Mouse (Mus musculus): ENCODE results near the gene Itgb7. TPM values are rescaled to one million over a fixed set of nuclear protein-coding genes. Genes with fewer than 3 reads are reported as not detected.

The Itgb7 gene
- polyA plus RNA-seq, 1 experiment = 32.4 TPM

GRCm38 (mm10) chr15:102173581-102173980 is 58.2 kb downstream of the Itgb7 start:
- H3K4me1 ChIP-seq (ENCODE audit: control insufficient read depth, insufficient read depth, low read length) = no peaks in the 10 kb centered on the region
- DNase-seq = no peak
- TF ChIP-seq CTCF (IDR thresholded peaks at IDR 0.05; ENCODE audit: insufficient read depth, low read length) (no peak), POLR2A (IDR thresholded peaks at IDR 0.05; ENCODE audit: borderline replicate concordance, extremely low read depth, low read depth, low read length) (no peak)
- no peak overlapping the region for H3K4me3 ChIP-seq (replicated peaks; ENCODE audit: extremely low read depth, low read depth, low read length)
- WGBS = 73% methylated on average over 3 of the region's 3 CpGs

GRCm38 (mm10) chr15:102169064-102169463 is 62.7 kb downstream of the Itgb7 start:
- no peaks in the 10 kb centered on the region for H3K4me1 ChIP-seq (ENCODE audit: control insufficient read depth, insufficient read depth, low read length)
- no peak for DNase-seq
- whole genome bisulfite sequencing = 50% methylated on average over 2 of the region's 2 CpGs
- no peak for TF ChIP-seq CTCF (IDR thresholded peaks at IDR 0.05; ENCODE audit: insufficient read depth, low read length)
- TF ChIP-seq POLR2A (IDR thresholded peaks at IDR 0.05; ENCODE audit: borderline replicate concordance, extremely low read depth, low read depth, low read length) = no peak
- H3K4me3 ChIP-seq (replicated peaks; ENCODE audit: extremely low read depth, low read depth, low read length) = no peak overlapping the region

- no peak overlapping the region for H3K4me3 ChIP-seq (replicated peaks; ENCODE audit: extremely low read depth, low read depth, low read length)
- no peaks in the 10 kb centered on the region for H3K4me1 ChIP-seq (ENCODE audit: control insufficient read depth, insufficient read depth, low read length)
- 36% methylated on average over 6 of the region's 6 CpGs for WGBS
- peak; percentile 23 for DNase-seq
- TF ChIP-seq CTCF (IDR thresholded peaks at IDR 0.05; ENCODE audit: insufficient read depth, low read length) (no peak), POLR2A (IDR thresholded peaks at IDR 0.05; ENCODE audit: borderline replicate concordance, extremely low read depth, low read depth, low read length) (no peak)
Observed at GRCm38 (mm10) chr15:102167620-102168021, 64.1 kb downstream of the Itgb7 start.

Other genes with a start within 250 kb of the Itgb7 start
- 128 and 147 TPM in 2 replicates for gene Krt8, start 227.5 kb downstream of the Itgb7 start, polyA plus RNA-seq (2012; rRNA removed)
- 62.6 and 63.8 TPM in 2 replicates for gene Krt18, start 203.8 kb downstream of the Itgb7 start, polyA plus RNA-seq (2012; rRNA removed)
- gene Eif4b, start 158.2 kb downstream of the Itgb7 start, polyA plus RNA-seq (2012; rRNA removed) = 47.3 and 87.1 TPM in 2 replicates
- 255 and 329 TPM in 2 replicates for gene Tns2, start 131.5 kb downstream of the Itgb7 start, polyA plus RNA-seq (2012; rRNA removed)
- 40.8 and 55.2 TPM in 2 replicates for gene Spryd3, start 95.7 kb downstream of the Itgb7 start, polyA plus RNA-seq (2012; rRNA removed)
- 337 and 400 TPM in 2 replicates for gene Igfbp6, start 87.6 kb downstream of the Itgb7 start, polyA plus RNA-seq (2012; rRNA removed)
- gene Soat2, start 81.4 kb downstream of the Itgb7 start, polyA plus RNA-seq (2012; rRNA removed) = 1.1 and 1.2 TPM in 2 replicates
- 25.8 and 46.6 TPM in 2 replicates for gene Zfp740, start 28.7 kb downstream of the Itgb7 start, polyA plus RNA-seq (2012; rRNA removed)
- gene Csad, start 27.2 kb downstream of the Itgb7 start, polyA plus RNA-seq (2012; rRNA removed) = 92.8 and 106 TPM in 2 replicates
- 75.1 and 93.9 TPM in 2 replicates for gene Rarg, start 25.6 kb upstream of the Itgb7 start, polyA plus RNA-seq (2012; rRNA removed)
- 0.31 and 0.60 TPM in 2 replicates for gene Gm9918, start 38.6 kb upstream of the Itgb7 start, polyA plus RNA-seq (2012; rRNA removed)
- 95.4 and 97.1 TPM in 2 replicates for gene Mfsd5, start 47.5 kb upstream of the Itgb7 start, polyA plus RNA-seq (2012; rRNA removed)
- gene Espl1, start 64.3 kb upstream of the Itgb7 start, polyA plus RNA-seq (2012; rRNA removed) = 2.4 and 3.8 TPM in 2 replicates
- gene Pfdn5, start 94.2 kb upstream of the Itgb7 start, polyA plus RNA-seq (2012; rRNA removed) = 66.1 and 121 TPM in 2 replicates
- gene Myg1, start 99.8 kb upstream of the Itgb7 start, polyA plus RNA-seq (2012; rRNA removed) = 50.2 and 53.8 TPM in 2 replicates
- 21.9 and 27.5 TPM in 2 replicates for gene Aaas, start 118.8 kb upstream of the Itgb7 start, polyA plus RNA-seq (2012; rRNA removed)
- 0.05 TPM in 1 of 2 replicates, not detected in the other for gene Sp7, start 135.2 kb upstream of the Itgb7 start, polyA plus RNA-seq (2012; rRNA removed)
- 18.5 and 20.0 TPM in 2 replicates for gene Sp1, start 174.2 kb upstream of the Itgb7 start, polyA plus RNA-seq (2012; rRNA removed)
- 20.8 and 21.1 TPM in 2 replicates for gene Amhr2, start 213.4 kb upstream of the Itgb7 start, polyA plus RNA-seq (2012; rRNA removed)
- 216 and 271 TPM in 2 replicates for gene Prr13, start 227.1 kb upstream of the Itgb7 start, polyA plus RNA-seq (2012; rRNA removed)
- gene Pcbp2, start 238.6 kb upstream of the Itgb7 start, polyA plus RNA-seq (2012; rRNA removed) = 378 and 395 TPM in 2 replicates